Mouse (Mus musculus) neural tube, embryonic 15.5 days (tissue): ENCODE measurements around the gene B4galnt2. TPM values are rescaled to one million over a fixed set of nuclear protein-coding genes. Genes with fewer than 3 reads are reported as not detected.

Experiments
- ATAC-seq: fragments of 200-750 bp; cut with Nextera tagmentation; 2 replicates; pipeline ENCODE4 v1.8.0; 2017; ENCODE audit warnings: mild to moderate bottlenecking, moderate TSS enrichment, moderate library complexity; ENCODE audit not compliant: low FRiP score
- H3K27ac ChIP-seq: fragments of 300-500 bp; sonication (generic); replicated peaks from 2 replicates; pipeline ENCODE4 v1.5.1; 2015; ENCODE audit warnings: mild to moderate bottlenecking, inconsistent platforms
- H3K27me3 ChIP-seq: fragments of 300-500 bp; sonication (generic); replicated peaks from 2 replicates; pipeline ENCODE4 v1.6.1; 2015; ENCODE audit warnings: inconsistent platforms
- H3K36me3 ChIP-seq: fragments of 300-500 bp; sonication (generic); 2 replicates; pipeline ENCODE4 v1.6.1; 2015; ENCODE audit warnings: inconsistent platforms
- H3K4me1 ChIP-seq: fragments of 300-500 bp; sonication (generic); 2 replicates; pipeline ENCODE4 v1.6.1; 2015; ENCODE audit warnings: inconsistent platforms
- H3K4me2 ChIP-seq: fragments of 300-500 bp; sonication (generic); 2 replicates; pipeline ENCODE4 v1.6.1; 2015; ENCODE audit warnings: inconsistent platforms, mild to moderate bottlenecking, moderate library complexity
- H3K4me3 ChIP-seq: fragments of 300-500 bp; sonication (generic); replicated peaks from 2 replicates; pipeline ENCODE4 v1.5.1; 2015; ENCODE audit warnings: mild to moderate bottlenecking, inconsistent platforms
- H3K9ac ChIP-seq: fragments of 300-500 bp; sonication (generic); replicated peaks from 2 replicates; pipeline ENCODE4 v1.6.1; 2015; ENCODE audit warnings: mild to moderate bottlenecking, inconsistent platforms
- H3K9me3 ChIP-seq: fragments of 300-500 bp; sonication (generic); replicated peaks from 2 replicates; pipeline ENCODE4 v1.6.1; 2016; ENCODE audit warnings: inconsistent platforms
- WGBS: fragments of 180-500 bp; shearing (Covaris S2); methylation state at CpG from one replicate; pipeline ENCODE4 v1.1.7; 2015; ENCODE audit warnings: mixed read lengths; 5-methylcytosine and 5-hydroxymethylcytosine counted together
- polyA plus RNA-seq: library from polyadenylated mRNA; unstranded; fragments of >200 nt; fragmentation: Nextera tagmentation; extraction: Ambion mirVana; gene quantifications from 2 replicates; pipeline ENCODE4 v1.2.1, GENCODE M21; 2015

B4galnt2 gene
- polyA plus RNA-seq, 1 experiment from 2014 or later, result not detected

GRCm38 (mm10) chr11:95829526-95830050 lies 85.1 kb downstream of the B4galnt2 start:
- 43% methylated on average over 4 of the region's 4 CpGs for WGBS
- H3K4me3 ChIP-seq, result peak overlapping the region; percentile 31; the same call in 1 of the 2 replicates
- no peak overlapping the region for H3K4me2 ChIP-seq
- H3K27ac ChIP-seq, result no peak overlapping the region
- no peak overlapping the region for H3K9ac ChIP-seq
- peaks cover 42% of the 10 kb centered on the region for H3K4me1 ChIP-seq
- H3K36me3 ChIP-seq, result no peaks in the 10 kb centered on the region
- peaks cover 91% of the 10 kb centered on the region for H3K27me3 ChIP-seq
- ATAC-seq, result no peak
- no peaks in the 10 kb centered on the region for H3K9me3 ChIP-seq

- ATAC-seq, result no peak
- no peaks in the 10 kb centered on the region for H3K36me3 ChIP-seq
- H3K4me2 ChIP-seq, result no peak overlapping the region
- H3K4me3 ChIP-seq, result no peak overlapping the region
- peaks cover 38% of the 10 kb centered on the region for H3K4me1 ChIP-seq
- no peak overlapping the region for H3K27ac ChIP-seq
- 83% methylated on average over 11 of the region's 11 CpGs for WGBS
- H3K9ac ChIP-seq, result no peak overlapping the region
- H3K9me3 ChIP-seq, result no peaks in the 10 kb centered on the region
- H3K27me3 ChIP-seq, result peaks cover 81% of the 10 kb centered on the region
These were observed 86.3 kb downstream of the B4galnt2 start for GRCm38 (mm10) chr11:95828181-95828964.

DNA sequence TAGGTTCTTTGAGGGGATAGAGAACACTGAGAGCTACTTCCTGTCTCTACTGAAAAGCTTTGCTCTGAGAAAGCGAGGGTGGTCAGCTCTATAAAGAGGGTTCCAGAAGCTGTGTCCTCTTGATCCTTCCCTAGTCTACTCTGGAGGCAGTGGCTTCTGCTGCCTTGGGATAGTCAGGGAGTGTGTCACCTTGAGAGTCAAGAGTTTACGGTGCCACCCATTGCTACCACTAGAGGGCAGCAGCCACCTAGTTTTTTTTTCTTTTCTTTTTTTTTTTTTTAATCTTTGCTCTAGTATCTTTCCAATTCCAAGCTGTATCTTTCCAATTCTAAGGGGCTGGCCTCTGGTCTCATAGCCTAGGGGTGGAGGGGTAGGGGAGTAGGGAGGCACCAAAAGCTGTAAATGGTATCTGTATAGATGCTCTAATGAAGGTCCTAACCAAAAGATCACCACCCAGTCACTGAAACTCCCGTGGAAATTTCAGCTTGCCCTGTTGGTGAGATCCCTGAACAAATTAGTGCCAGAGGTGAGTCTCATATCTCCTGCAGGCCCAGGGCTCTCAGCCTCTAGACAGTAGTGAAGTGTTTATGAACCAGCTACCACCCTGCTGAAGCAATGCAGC lies 87.1 kb downstream of the B4galnt2 start:
- H3K9ac ChIP-seq, result no peak overlapping the region
- H3K27ac ChIP-seq, result no peak overlapping the region
- H3K4me2 ChIP-seq, result no peak overlapping the region
- ATAC-seq, result no peak
- no peak overlapping the region for H3K4me3 ChIP-seq
- H3K9me3 ChIP-seq, result no peaks in the 10 kb centered on the region
- WGBS, result 21% methylated on average over 3 of the region's 3 CpGs
- H3K36me3 ChIP-seq, result no peaks in the 10 kb centered on the region
- H3K27me3 ChIP-seq, result peaks cover 81% of the 10 kb centered on the region
- peaks cover 32% of the 10 kb centered on the region for H3K4me1 ChIP-seq

DNA sequence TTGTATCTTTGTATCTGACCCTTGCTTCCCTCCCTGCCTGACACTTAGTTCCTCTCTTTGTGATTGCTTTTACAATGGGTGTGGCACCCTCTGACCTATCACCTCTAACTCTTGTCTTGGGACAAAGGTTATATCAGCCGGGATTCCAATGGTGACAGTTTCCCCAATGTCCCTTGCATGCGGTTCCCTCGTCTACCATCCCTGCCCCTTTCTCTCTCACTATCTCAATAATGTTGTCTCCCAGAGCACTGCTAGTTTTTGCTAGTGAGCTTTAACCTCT lies 87.6 kb downstream of the B4galnt2 start:
- Histone ChIP-seq H3K4me2 (no peak overlapping the region), H3K4me3 (no peak overlapping the region), H3K9ac (no peak overlapping the region), H3K4me1 (peaks cover 32% of the 10 kb centered on the region), H3K27ac (no peak overlapping the region), H3K9me3 (no peaks in the 10 kb centered on the region), H3K27me3 (peaks cover 81% of the 10 kb centered on the region), H3K36me3 (no peaks in the 10 kb centered on the region)
- WGBS, result 18% methylated on average over 3 of the region's 3 CpGs
- no peak for ATAC-seq

GRCm38 (mm10) chr11:95826317-95827167 lies 88.1 kb downstream of the B4galnt2 start:
- no peak overlapping the region for H3K27ac ChIP-seq
- WGBS, result 52% methylated on average over 6 of the region's 6 CpGs
- H3K4me3 ChIP-seq, result no peak overlapping the region
- H3K9me3 ChIP-seq, result no peaks in the 10 kb centered on the region
- H3K4me2 ChIP-seq, result no peak overlapping the region
- peaks cover 30% of the 10 kb centered on the region for H3K4me1 ChIP-seq
- H3K27me3 ChIP-seq, result peaks cover 81% of the 10 kb centered on the region
- no peak for ATAC-seq
- no peaks in the 10 kb centered on the region for H3K36me3 ChIP-seq
- H3K9ac ChIP-seq, result no peak overlapping the region

DNA sequence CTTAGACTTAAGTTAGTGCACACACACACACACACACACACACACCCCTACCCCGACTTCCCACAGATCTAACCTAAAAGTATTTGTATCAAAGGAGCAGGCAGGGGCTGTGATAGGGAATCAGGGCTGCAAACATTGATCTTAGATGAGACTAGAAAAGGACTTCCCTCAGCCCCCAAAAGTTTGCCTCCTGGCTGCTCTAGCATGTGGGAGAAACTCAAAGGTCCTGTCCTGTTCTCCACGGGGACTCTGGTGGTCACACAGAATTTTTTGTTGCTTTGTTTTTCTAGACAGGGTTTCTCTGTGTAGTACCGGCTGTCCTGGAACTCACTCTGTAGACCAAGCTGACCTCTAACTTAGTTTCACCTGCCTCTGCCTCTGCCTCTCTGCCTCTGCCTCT lies 89.1 kb downstream of the B4galnt2 start:
- H3K9me3 ChIP-seq, result no peaks in the 10 kb centered on the region
- no peak overlapping the region for H3K4me3 ChIP-seq
- H3K36me3 ChIP-seq, result no peaks in the 10 kb centered on the region
- H3K27me3 ChIP-seq, result peaks cover 71% of the 10 kb centered on the region
- H3K27ac ChIP-seq, result no peak overlapping the region
- 59% methylated on average over 3 of the region's 3 CpGs for WGBS
- H3K4me2 ChIP-seq, result no peak overlapping the region
- ATAC-seq, result no peak
- no peak overlapping the region for H3K9ac ChIP-seq
- peaks cover 21% of the 10 kb centered on the region for H3K4me1 ChIP-seq

DNA sequence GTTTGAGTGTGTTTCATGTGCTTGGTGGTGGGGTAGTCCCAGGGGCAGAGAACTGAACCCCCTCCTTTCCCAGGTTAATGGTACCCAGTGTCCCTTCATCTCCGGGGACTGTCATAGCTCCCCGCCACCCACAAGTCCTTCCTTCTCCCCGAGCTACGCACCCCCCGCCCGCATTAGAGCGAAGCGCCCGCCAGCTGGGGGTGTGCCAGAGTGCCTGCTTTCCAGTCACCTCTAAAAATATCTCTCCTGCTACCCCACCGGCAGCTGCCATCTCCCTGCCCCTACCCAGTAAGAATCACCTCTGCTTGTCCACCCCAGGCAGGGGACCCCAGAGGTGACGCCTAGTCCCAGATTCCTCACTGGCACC lies 89.8 kb downstream of the B4galnt2 start:
- ATAC-seq, result no peak; the same call in none of the 2 replicates

DNA sequence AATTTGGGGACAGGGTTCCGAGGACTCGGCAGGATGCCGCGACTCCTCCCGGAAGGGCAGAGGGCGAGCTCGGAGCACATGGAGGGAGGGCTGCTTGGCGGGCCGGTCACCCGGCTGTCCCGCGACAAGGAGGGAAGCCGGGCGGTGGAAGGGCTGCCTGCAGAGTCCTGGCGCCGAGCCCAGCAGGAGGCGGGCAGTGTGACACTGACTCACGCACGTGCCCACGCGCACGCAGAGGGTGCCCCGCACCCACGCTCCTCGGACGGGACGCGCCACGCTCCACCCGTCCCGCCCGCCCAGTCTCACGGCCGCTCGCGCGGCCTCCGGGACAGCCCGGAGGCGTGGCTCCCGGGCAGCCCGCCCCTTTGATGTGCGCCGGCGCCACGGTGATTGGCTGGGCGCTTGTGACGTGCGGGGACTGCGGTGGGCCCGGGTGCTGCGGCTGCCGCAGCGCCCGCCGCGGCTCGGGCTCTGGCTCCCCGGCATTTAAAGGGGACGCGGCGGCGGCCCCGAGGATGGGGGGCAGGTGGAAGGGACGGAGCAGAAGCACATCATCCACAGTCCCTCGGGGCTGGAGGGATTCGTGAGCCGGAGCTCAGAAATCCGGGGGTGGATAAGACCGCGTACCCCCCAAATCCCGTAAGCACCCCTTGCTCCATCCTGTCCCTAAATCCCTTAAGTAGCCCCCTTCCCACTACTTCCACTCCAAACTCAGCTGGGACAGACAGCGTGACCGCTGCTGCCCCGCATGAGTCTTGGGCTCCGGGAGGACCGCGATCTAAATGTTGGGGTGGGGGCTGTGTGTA lies 90.4 kb downstream of the B4galnt2 start, which contains the start of gene Phospho1:
Phospho1 (plus strand) TSS at position 429 of the 806 bp plus-strand sequence.
- WGBS, result under 1% methylated on average over 68 of the region's 78 CpGs
- no peaks in the 10 kb centered on the region for H3K9me3 ChIP-seq
- H3K4me1 ChIP-seq, result peaks cover 13% of the 10 kb centered on the region
- H3K27me3 ChIP-seq, result peaks cover 58% of the 10 kb centered on the region
- H3K4me3 ChIP-seq, result peak within 1 kb of the TSS; percentile 55
- H3K4me2 ChIP-seq, result peak within 1 kb of the TSS; percentile 100
- no peaks in the 10 kb centered on the region for H3K36me3 ChIP-seq
- peak within 1 kb of the TSS; percentile 72 for H3K9ac ChIP-seq
- ATAC-seq, result peak; percentile 98
- H3K27ac ChIP-seq, result no peak within 1 kb of the TSS

More for the DNA sequence above, 89.8 kb downstream of the B4galnt2 start:
- Histone ChIP-seq H3K9me3 (no peaks in the 10 kb centered on the region), H3K4me3 (peak overlapping the region; percentile 55), H3K27ac (no peak overlapping the region), H3K36me3 (no peaks in the 10 kb centered on the region), H3K27me3 (peaks cover 64% of the 10 kb centered on the region), H3K4me1 (peaks cover 14% of the 10 kb centered on the region), H3K9ac (peak overlapping the region; percentile 72), H3K4me2 (peak overlapping the region; percentile 100)
- under 1% methylated on average over 11 of the region's 11 CpGs for WGBS

GRCm38 (mm10) chr11:95822437-95822836 lies 92.3 kb downstream of the B4galnt2 start:
- H3K4me1 ChIP-seq, result peaks cover 13% of the 10 kb centered on the region
- WGBS, result 96% methylated on average over 4 of the region's 4 CpGs
- no peak for ATAC-seq
- H3K4me3 ChIP-seq, result no peak overlapping the region
- peaks cover 42% of the 10 kb centered on the region for H3K27me3 ChIP-seq
- no peak overlapping the region for H3K9ac ChIP-seq
- H3K4me2 ChIP-seq, result no peak overlapping the region
- H3K36me3 ChIP-seq, result no peaks in the 10 kb centered on the region
- no peaks in the 10 kb centered on the region for H3K9me3 ChIP-seq
- H3K27ac ChIP-seq, result no peak overlapping the region

GRCm38 (mm10) chr11:95821511-95821910 lies 93.2 kb downstream of the B4galnt2 start:
- WGBS, result 94% methylated on average over 3 of the region's 3 CpGs
- Histone ChIP-seq H3K9me3 (no peaks in the 10 kb centered on the region), H3K27me3 (peaks cover 34% of the 10 kb centered on the region)

DNA sequence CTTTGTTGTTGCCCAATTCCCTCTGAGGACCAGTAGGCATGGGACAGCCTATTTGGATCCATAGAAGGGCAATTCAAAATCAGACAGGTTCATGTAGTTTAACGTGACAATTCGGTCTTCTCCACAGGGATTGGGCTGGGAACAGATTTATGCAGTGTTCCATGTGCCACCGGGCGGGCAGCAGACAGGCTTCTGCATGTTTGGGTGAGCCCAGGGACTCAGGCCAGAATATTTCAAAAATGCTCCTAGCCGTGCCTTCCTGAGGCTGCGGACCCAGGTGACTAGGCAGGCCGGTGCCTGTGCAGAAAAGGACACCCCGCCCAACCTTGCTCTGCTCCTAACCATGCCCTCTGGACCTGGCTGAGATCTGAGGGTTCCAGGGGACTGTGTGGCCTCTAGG lies 95.6 kb downstream of the B4galnt2 start:
- Histone ChIP-seq H3K4me2 (no peak overlapping the region), H3K27me3 (peaks cover 20% of the 10 kb centered on the region), H3K36me3 (no peaks in the 10 kb centered on the region), H3K4me3 (no peak overlapping the region), H3K27ac (no peak overlapping the region), H3K9me3 (no peaks in the 10 kb centered on the region), H3K4me1 (peaks cover 6% of the 10 kb centered on the region), H3K9ac (no peak overlapping the region)
- WGBS, result 84% methylated on average over 8 of the region's 8 CpGs
- ATAC-seq, result no peak

More at GRCm38 (mm10) chr11:95821511-95821910, 93.2 kb downstream of the B4galnt2 start:
- H3K4me3 ChIP-seq, result no peak overlapping the region
- H3K27ac ChIP-seq, result no peak overlapping the region
- H3K9ac ChIP-seq, result no peak overlapping the region
- no peak for ATAC-seq
- no peaks in the 10 kb centered on the region for H3K36me3 ChIP-seq
- peaks cover 13% of the 10 kb centered on the region for H3K4me1 ChIP-seq
- no peak overlapping the region for H3K4me2 ChIP-seq
